Mouse (Mus musculus) midbrain, embryonic 10.5 days (tissue): ENCODE data around the gene Grm6. TPM values are rescaled to one million over a fixed set of nuclear protein-coding genes. Genes with fewer than 3 reads are reported as not detected.

Experiments used
- polyA plus RNA-seq: library from polyadenylated mRNA; unstranded; fragments of >200 nt; fragmentation: Nextera tagmentation; extraction: Ambion mirVana; gene quantifications from 2 replicates; pipeline ENCODE4 v1.2.1, GENCODE M21; 2016

Gene Grm6
- polyA plus RNA-seq, 1 experiment from 2014 or later: not detected

Other genes with a start within 250 kb of the Grm6 start
- gene Adamts2, start 248.6 kb upstream of the Grm6 start, polyA plus RNA-seq: 0.41 and 1.0 TPM in 2 replicates
- 29.4 and 37.8 TPM in 2 replicates for gene Zfp354c, start 23.0 kb upstream of the Grm6 start, polyA plus RNA-seq
- gene Zfp879, start 9.1 kb upstream of the Grm6 start, polyA plus RNA-seq: 0.85 and 0.91 TPM in 2 replicates
- 12.8 and 17.6 TPM in 2 replicates for gene Zfp454, start 37.0 kb downstream of the Grm6 start, polyA plus RNA-seq
- gene Zfp2, start 65.5 kb downstream of the Grm6 start, polyA plus RNA-seq: 25.1 and 29.9 TPM in 2 replicates
- 0.65 and 0.74 TPM in 2 replicates for gene Zfp354b, start 80.9 kb downstream of the Grm6 start, polyA plus RNA-seq
- gene 4933414I15Rik, start 93.1 kb downstream of the Grm6 start, polyA plus RNA-seq: not detected in 2 replicates
- gene Prop1, start 103.1 kb downstream of the Grm6 start, polyA plus RNA-seq: not detected in 2 replicates
- gene Olfr1378, start 115.8 kb downstream of the Grm6 start, polyA plus RNA-seq: not detected in 2 replicates
- gene Olfr1377, start 131.3 kb downstream of the Grm6 start, polyA plus RNA-seq: not detected in 2 replicates
- gene Olfr51, start 152.9 kb downstream of the Grm6 start, polyA plus RNA-seq: not detected in 2 replicates
- not detected in 2 replicates for gene Olfr54, start 163.6 kb downstream of the Grm6 start, polyA plus RNA-seq
- gene Olfr1375, start 197.4 kb downstream of the Grm6 start, polyA plus RNA-seq: not detected in 2 replicates
- 10.2 and 10.8 TPM in 2 replicates for gene Zfp354a, start 208.6 kb downstream of the Grm6 start, polyA plus RNA-seq